Mouse (Mus musculus): ENCODE data around the gene Il16. TPM values are rescaled to one million over a fixed set of nuclear protein-coding genes. Genes with fewer than 3 reads are reported as not detected.

Il16 gene
- polyA plus RNA-seq, 1 experiment, result not detected

- no peak overlapping the region for H3K9ac ChIP-seq (ENCODE audit: low read depth, poor library complexity, severe bottlenecking)
- no peaks in the 10 kb centered on the region for H3K4me1 ChIP-seq (ENCODE audit: control insufficient read depth, insufficient read depth, low read length)
- H3K4me3 ChIP-seq (ENCODE audit: low read depth, low read length), result no peak overlapping the region
- TF ChIP-seq EP300 (IDR thresholded peaks at IDR 0.05; ENCODE audit: insufficient read depth, low read depth, low read length) (no peak), POLR2A (IDR thresholded peaks at IDR 0.05; ENCODE audit: insufficient read depth, low read length) (no peak), CTCF (IDR thresholded peaks at IDR 0.05; ENCODE audit: low read depth, low read length) (no peak)
- H3K27me3 ChIP-seq (ENCODE audit: control insufficient read depth, insufficient read depth, low read length, poor library complexity, severe bottlenecking), result no peaks in the 10 kb centered on the region
- no peaks in the 10 kb centered on the region for H3K36me3 ChIP-seq (ENCODE audit: control insufficient read depth, insufficient read depth, low read length, poor library complexity, severe bottlenecking)
- H3K9me3 ChIP-seq (replicated peaks; ENCODE audit: control insufficient read depth, insufficient read depth, low read length, poor library complexity, severe bottlenecking), result no peaks in the 10 kb centered on the region
- no peak overlapping the region for H3K27ac ChIP-seq (ENCODE audit: insufficient read depth, low read length)
Measured at GRCm38 (mm10) chr7:83738623-83739462, 6.7 kb downstream of the Il16 start.

- no peaks in the 10 kb centered on the region for H3K36me3 ChIP-seq (ENCODE audit: control insufficient read depth, insufficient read depth, low read length, poor library complexity, severe bottlenecking)
- no peaks in the 10 kb centered on the region for H3K4me1 ChIP-seq (ENCODE audit: control insufficient read depth, insufficient read depth, low read length)
- no peak overlapping the region for H3K4me3 ChIP-seq (ENCODE audit: low read depth, low read length)
- no peaks in the 10 kb centered on the region for H3K9me3 ChIP-seq (replicated peaks; ENCODE audit: control insufficient read depth, insufficient read depth, low read length, poor library complexity, severe bottlenecking)
- H3K27ac ChIP-seq (ENCODE audit: insufficient read depth, low read length), result no peak overlapping the region
- H3K9ac ChIP-seq (ENCODE audit: low read depth, poor library complexity, severe bottlenecking), result no peak overlapping the region
- TF ChIP-seq EP300 (IDR thresholded peaks at IDR 0.05; ENCODE audit: insufficient read depth, low read depth, low read length) (no peak), POLR2A (IDR thresholded peaks at IDR 0.05; ENCODE audit: insufficient read depth, low read length) (no peak), CTCF (IDR thresholded peaks at IDR 0.05; ENCODE audit: low read depth, low read length) (no peak)
- H3K27me3 ChIP-seq (ENCODE audit: control insufficient read depth, insufficient read depth, low read length, poor library complexity, severe bottlenecking), result no peaks in the 10 kb centered on the region
Measured at GRCm38 (mm10) chr7:83737914-83738490, 7.5 kb downstream of the Il16 start.

- no peak for TF ChIP-seq POLR2A (IDR thresholded peaks at IDR 0.05; ENCODE audit: insufficient read depth, low read length)
- no peak for TF ChIP-seq CTCF (IDR thresholded peaks at IDR 0.05; ENCODE audit: low read depth, low read length)
- TF ChIP-seq EP300 (IDR thresholded peaks at IDR 0.05; ENCODE audit: insufficient read depth, low read depth, low read length), result no peak
- H3K4me3 ChIP-seq (ENCODE audit: low read depth, low read length), result no peak overlapping the region
- H3K4me1 ChIP-seq (ENCODE audit: control insufficient read depth, insufficient read depth, low read length), result no peaks in the 10 kb centered on the region
- no peak overlapping the region for H3K27ac ChIP-seq (ENCODE audit: insufficient read depth, low read length)
- H3K9ac ChIP-seq (ENCODE audit: low read depth, poor library complexity, severe bottlenecking), result no peak overlapping the region
- H3K9me3 ChIP-seq (replicated peaks; ENCODE audit: control insufficient read depth, insufficient read depth, low read length, poor library complexity, severe bottlenecking), result no peaks in the 10 kb centered on the region
- no peaks in the 10 kb centered on the region for H3K27me3 ChIP-seq (ENCODE audit: control insufficient read depth, insufficient read depth, low read length, poor library complexity, severe bottlenecking)
- H3K36me3 ChIP-seq (ENCODE audit: control insufficient read depth, insufficient read depth, low read length, poor library complexity, severe bottlenecking), result no peaks in the 10 kb centered on the region
Measured at GRCm38 (mm10) chr7:83736341-83737115, 9.0 kb downstream of the Il16 start.

DNA sequence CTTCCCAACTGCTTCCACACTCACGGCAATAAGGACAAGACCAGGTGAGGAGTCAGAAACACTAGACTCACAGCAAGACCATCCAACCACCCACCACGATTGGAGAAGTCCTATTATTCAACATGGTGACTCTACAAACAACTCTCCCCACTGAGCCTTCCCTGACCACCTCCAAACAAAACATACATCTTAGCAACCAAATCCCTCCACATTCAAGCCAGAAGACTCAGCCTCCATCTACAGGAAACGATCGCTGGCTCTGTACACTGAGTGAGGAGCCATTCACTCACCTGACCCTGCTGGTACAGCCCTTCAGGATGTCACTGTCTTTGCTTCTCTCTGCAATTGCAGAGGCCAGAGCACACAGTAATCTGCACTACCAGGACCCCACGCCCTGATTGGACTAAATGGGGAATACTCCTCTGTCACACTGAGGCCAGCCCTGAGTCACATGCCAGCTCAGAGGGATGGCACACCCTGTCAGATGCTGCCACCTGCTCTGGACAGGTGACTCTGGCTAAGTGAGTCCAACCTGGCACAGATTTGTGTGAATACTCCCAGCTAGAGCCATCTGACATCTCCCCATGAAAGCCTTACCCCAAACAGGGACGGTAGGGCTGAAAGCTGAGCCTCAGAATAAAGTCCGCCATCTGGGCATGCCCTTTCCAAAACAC, 10.3 kb downstream of the Il16 start:
- H3K9me3 ChIP-seq (replicated peaks; ENCODE audit: control insufficient read depth, insufficient read depth, low read length, poor library complexity, severe bottlenecking), result no peaks in the 10 kb centered on the region
- no peak overlapping the region for H3K9ac ChIP-seq (ENCODE audit: low read depth, poor library complexity, severe bottlenecking)
- no peaks in the 10 kb centered on the region for H3K4me1 ChIP-seq (ENCODE audit: control insufficient read depth, insufficient read depth, low read length)
- H3K36me3 ChIP-seq (ENCODE audit: control insufficient read depth, insufficient read depth, low read length, poor library complexity, severe bottlenecking), result no peaks in the 10 kb centered on the region
- H3K27me3 ChIP-seq (ENCODE audit: control insufficient read depth, insufficient read depth, low read length, poor library complexity, severe bottlenecking), result no peaks in the 10 kb centered on the region
- no peak overlapping the region for H3K4me3 ChIP-seq (ENCODE audit: low read depth, low read length)
- no peak for TF ChIP-seq EP300 (IDR thresholded peaks at IDR 0.05; ENCODE audit: insufficient read depth, low read depth, low read length)
- TF ChIP-seq CTCF (IDR thresholded peaks at IDR 0.05; ENCODE audit: low read depth, low read length), result no peak
- TF ChIP-seq POLR2A (IDR thresholded peaks at IDR 0.05; ENCODE audit: insufficient read depth, low read length), result no peak
- no peak overlapping the region for H3K27ac ChIP-seq (ENCODE audit: insufficient read depth, low read length)

- H3K9ac ChIP-seq (ENCODE audit: low read depth, poor library complexity, severe bottlenecking), result no peak overlapping the region
- H3K9me3 ChIP-seq (replicated peaks; ENCODE audit: control insufficient read depth, insufficient read depth, low read length, poor library complexity, severe bottlenecking), result no peaks in the 10 kb centered on the region
- no peaks in the 10 kb centered on the region for H3K27me3 ChIP-seq (ENCODE audit: control insufficient read depth, insufficient read depth, low read length, poor library complexity, severe bottlenecking)
Measured at GRCm38 (mm10) chr7:83734671-83735082, 10.8 kb downstream of the Il16 start.

More at GRCm38 (mm10) chr7:83734671-83735082, 10.8 kb downstream of the Il16 start:
- no peak overlapping the region for H3K4me3 ChIP-seq (ENCODE audit: low read depth, low read length)
- H3K4me1 ChIP-seq (ENCODE audit: control insufficient read depth, insufficient read depth, low read length), result no peaks in the 10 kb centered on the region
- TF ChIP-seq CTCF (IDR thresholded peaks at IDR 0.05; ENCODE audit: low read depth, low read length) (no peak), POLR2A (IDR thresholded peaks at IDR 0.05; ENCODE audit: insufficient read depth, low read length) (no peak), EP300 (IDR thresholded peaks at IDR 0.05; ENCODE audit: insufficient read depth, low read depth, low read length) (no peak)
- no peak overlapping the region for H3K27ac ChIP-seq (ENCODE audit: insufficient read depth, low read length)
- no peaks in the 10 kb centered on the region for H3K36me3 ChIP-seq (ENCODE audit: control insufficient read depth, insufficient read depth, low read length, poor library complexity, severe bottlenecking)
